Mouse (Mus musculus): ENCODE results near the gene Ddi2.

- TF ChIP-seq CTCF (IDR thresholded peaks at IDR 0.05; ENCODE audit: extremely low read depth, insufficient read length, insufficient replicate concordance, low read depth, low read length), result no peak
- no peak for TF ChIP-seq POLR2A (IDR thresholded peaks at IDR 0.05; ENCODE audit: low read depth, low read length)
Measured at GRCm38 (mm10) chr4:141766316-141766667, 43.1 kb upstream of the Ddi2 start.
